Mouse (Mus musculus) lung, embryonic 14.5 days (tissue): Measurements from ENCODE around the gene Ehd1. TPM values are rescaled to one million over a fixed set of nuclear protein-coding genes. Genes with fewer than 3 reads are reported as not detected.

Experiments used
- ATAC-seq: fragments of 200-750 bp; cut with Nextera tagmentation; 2 replicates; pipeline ENCODE4 v1.8.0; 2017; ENCODE audit warnings: mild to moderate bottlenecking, moderate TSS enrichment, moderate library complexity; ENCODE audit not compliant: insufficient read depth
- DNase-seq: peaks from one replicate; pipeline ENCODE4 v3.0.0-alpha.2; 2015
- H3K27ac ChIP-seq: fragments of 300-500 bp; sonication (generic); 2 replicates; pipeline ENCODE4 v1.5.1; 2014; ENCODE audit warnings: low read depth, mild to moderate bottlenecking, moderate library complexity
- H3K27me3 ChIP-seq: fragments of 300-500 bp; sonication (generic); 2 replicates; pipeline ENCODE4 v1.6.1; 2014; ENCODE audit warnings: low read length, control low read depth; ENCODE audit not compliant: insufficient read depth
- H3K36me3 ChIP-seq: fragments of 300-500 bp; sonication (generic); 2 replicates; pipeline ENCODE4 v1.6.1; 2014; ENCODE audit warnings: control low read depth; ENCODE audit not compliant: insufficient read depth
- H3K4me1 ChIP-seq: fragments of 300-500 bp; sonication (generic); 2 replicates; pipeline ENCODE4 v1.6.1; 2014; ENCODE audit warnings: antibody characterized with exemption, control low read depth; ENCODE audit not compliant: insufficient read depth
- H3K4me2 ChIP-seq: fragments of 300-500 bp; sonication (generic); 2 replicates; pipeline ENCODE4 v1.6.1; 2014; ENCODE audit warnings: mild to moderate bottlenecking
- H3K4me3 ChIP-seq: fragments of 300-500 bp; sonication (generic); 2 replicates; pipeline ENCODE4 v1.5.1; 2014; ENCODE audit warnings: low read depth, low read length
- H3K9ac ChIP-seq: fragments of 300-500 bp; sonication (generic); 2 replicates; pipeline ENCODE4 v1.6.1; 2014
- H3K9me3 ChIP-seq: fragments of 300-500 bp; sonication (generic); 2 replicates; pipeline ENCODE4 v1.6.1; 2016; ENCODE audit warnings: low read depth, low read length, control low read depth
- CTCF ChIP-seq: IDR thresholded peaks from 2 replicates; pipeline ENCODE4 v1.5.1; 2016; ENCODE audit warnings: antibody characterized with exemption, low read depth
- WGBS: fragments of 180-500 bp; shearing (Covaris S2); extraction: QIAGEN DNeasy Blood & Tissue Kit; methylation state at CpG from one replicate; pipeline ENCODE4 v1.1.7; 2014; 5-methylcytosine and 5-hydroxymethylcytosine counted together
- polyA plus RNA-seq: library from polyadenylated mRNA; unstranded; fragments of >200 nt; fragmentation: Nextera tagmentation; extraction: Ambion mirVana; gene quantifications from 2 replicates; pipeline ENCODE4 v1.2.1, GENCODE M21; 2014

Ehd1 gene
- polyA plus RNA-seq, 1 experiment from 2014 or later, result 50.3 TPM

DNA sequence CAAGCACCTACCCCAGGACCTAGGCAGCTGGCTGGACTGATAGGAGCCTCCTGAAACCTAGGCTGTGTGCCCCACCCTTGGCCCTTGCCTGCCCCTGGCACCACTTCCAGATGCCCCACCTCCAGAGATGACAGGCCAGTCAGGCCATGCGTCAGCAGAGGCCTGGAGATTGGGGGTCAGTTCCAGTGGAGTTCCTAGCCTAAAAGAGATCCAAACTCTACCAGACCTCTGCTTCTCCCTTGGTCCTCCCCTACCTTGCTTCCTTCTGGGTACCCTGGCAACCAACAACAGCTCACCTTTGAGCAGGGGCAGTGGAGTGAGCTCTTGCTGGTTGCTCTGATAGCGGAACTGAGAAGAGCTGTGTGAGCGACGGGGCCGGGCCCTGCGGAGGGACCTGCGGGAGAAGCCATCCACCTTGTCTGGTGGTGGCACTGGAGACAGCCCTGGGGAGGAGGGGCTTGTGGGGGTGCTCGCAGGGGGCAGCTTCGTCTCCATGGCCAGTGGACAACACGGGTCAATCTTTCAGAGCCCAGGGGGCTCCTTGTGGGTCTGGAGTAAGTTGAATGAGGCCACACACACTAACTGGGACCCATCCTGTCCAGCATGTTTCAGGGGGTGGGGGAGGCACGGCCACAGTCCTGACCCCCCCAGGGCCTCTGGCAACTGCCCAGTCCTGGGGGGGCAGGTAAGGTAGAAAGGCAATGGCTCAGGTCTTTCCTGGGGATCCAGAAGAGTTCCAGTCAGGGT, 42.0 kb upstream of the Ehd1 start:
- Histone ChIP-seq H3K4me1 (peaks cover 8% of the 10 kb centered on the region; the same call in 1 of the 2 replicates), H3K4me2 (peak overlapping the region; percentile 67), H3K27ac (no peak overlapping the region), H3K36me3 (peaks cover 25% of the 10 kb centered on the region; the same call in 1 of the 2 replicates), H3K4me3 (peak overlapping the region; percentile 66), H3K27me3 (no peaks in the 10 kb centered on the region), H3K9me3 (no peaks in the 10 kb centered on the region), H3K9ac (peak overlapping the region; percentile 60)
- DNase-seq (no peak), ATAC-seq (no peak)
- TF ChIP-seq CTCF, result no peak
- 61% methylated on average over 11 of the region's 11 CpGs for WGBS

GRCm38 (mm10) chr19:6235084-6236052, 41.2 kb upstream of the Ehd1 start, which contains the start of gene Ppp2r5b:
Ppp2r5b (minus strand) TSS chr19:6235872.
- H3K4me3 ChIP-seq, result peak within 1 kb of the TSS; percentile 66
- H3K27ac ChIP-seq, result peak within 1 kb of the TSS; percentile 90
- no peaks in the 10 kb centered on the region for H3K9me3 ChIP-seq
- DNase-seq, result peak; percentile 96
- H3K4me1 ChIP-seq, result peaks cover 8% of the 10 kb centered on the region; the same call in 1 of the 2 replicates
- H3K4me2 ChIP-seq, result peak within 1 kb of the TSS; percentile 67
- peak; percentile 94 for ATAC-seq
- peaks cover 17% of the 10 kb centered on the region; the same call in 1 of the 2 replicates for H3K36me3 ChIP-seq
- peak; percentile 59 for TF ChIP-seq CTCF
- H3K9ac ChIP-seq, result peak within 1 kb of the TSS; percentile 60
- WGBS, result 3% methylated on average over 48 of the region's 48 CpGs
- no peaks in the 10 kb centered on the region for H3K27me3 ChIP-seq

DNA sequence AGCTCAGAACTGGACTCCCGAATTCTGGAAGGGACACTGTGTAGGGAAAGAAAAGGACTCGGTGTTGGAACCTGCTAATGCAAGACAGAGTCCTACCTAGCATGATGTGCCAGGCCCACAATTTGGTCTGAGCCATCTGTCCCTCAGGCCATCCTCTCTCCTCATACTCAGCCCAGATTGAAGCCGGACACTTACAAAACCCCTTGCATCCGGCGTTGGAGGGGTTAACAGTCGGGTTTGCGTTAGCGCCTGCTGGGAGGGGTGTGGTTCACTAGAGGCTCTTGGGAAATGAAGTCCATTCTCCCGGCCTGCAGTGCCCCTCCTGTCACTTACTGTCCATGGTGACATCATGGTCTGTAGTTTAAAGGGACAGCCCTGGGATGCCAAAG, 40.5 kb upstream of the Ehd1 start:
- peak overlapping the region; percentile 90 for H3K27ac ChIP-seq
- ATAC-seq (peak; percentile 90), DNase-seq (peak; percentile 96)
- peak overlapping the region; percentile 67 for H3K4me2 ChIP-seq
- 0% methylated on average over 9 of the region's 9 CpGs for WGBS
- peak overlapping the region; percentile 66 for H3K4me3 ChIP-seq
- peaks cover 10% of the 10 kb centered on the region; the same call in 1 of the 2 replicates for H3K4me1 ChIP-seq
- peak overlapping the region; percentile 60 for H3K9ac ChIP-seq
- H3K9me3 ChIP-seq, result no peaks in the 10 kb centered on the region
- H3K36me3 ChIP-seq, result peaks cover 13% of the 10 kb centered on the region; the same call in 1 of the 2 replicates
- no peaks in the 10 kb centered on the region for H3K27me3 ChIP-seq
- no peak for TF ChIP-seq CTCF

DNA sequence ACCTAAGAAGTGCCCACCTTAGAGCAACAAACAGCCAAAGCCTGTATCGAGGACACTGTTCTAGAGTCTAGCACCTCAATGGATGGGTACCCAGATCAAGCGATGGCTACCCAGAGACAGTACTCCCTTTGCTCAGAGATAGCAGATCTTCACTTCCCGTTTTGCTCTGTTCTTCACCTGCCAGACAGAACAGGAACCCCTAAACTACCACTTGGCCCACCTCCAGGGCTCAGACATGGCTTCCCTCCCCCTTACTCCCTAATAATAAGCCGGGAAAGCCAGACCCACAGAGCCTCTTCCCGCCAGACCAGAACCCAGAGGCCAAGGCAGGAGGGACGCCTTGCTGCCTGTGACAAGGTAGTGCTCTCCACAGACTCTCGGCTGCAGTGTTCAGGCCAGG, 39.7 kb upstream of the Ehd1 start:
- H3K9me3 ChIP-seq, result no peaks in the 10 kb centered on the region
- H3K9ac ChIP-seq, result no peak overlapping the region
- no peak for TF ChIP-seq CTCF
- peaks cover 10% of the 10 kb centered on the region; the same call in 1 of the 2 replicates for H3K4me1 ChIP-seq
- DNase-seq (no peak), ATAC-seq (no peak)
- WGBS, result 69% methylated on average over 7 of the region's 7 CpGs
- H3K36me3 ChIP-seq, result peaks cover 9% of the 10 kb centered on the region; the same call in 1 of the 2 replicates
- no peak overlapping the region for H3K27ac ChIP-seq
- H3K27me3 ChIP-seq, result no peaks in the 10 kb centered on the region
- H3K4me3 ChIP-seq, result no peak overlapping the region
- H3K4me2 ChIP-seq, result no peak overlapping the region

- Histone ChIP-seq H3K4me1 (peaks cover 16% of the 10 kb centered on the region), H3K36me3 (0 out of 2 replicates have a peak, but pooled peaks cover 4% of the 10 kb centered on the region), H3K4me2 (no peak overlapping the region), H3K9me3 (no peaks in the 10 kb centered on the region), H3K27me3 (no peaks in the 10 kb centered on the region), H3K9ac (no peak overlapping the region), H3K4me3 (no peak overlapping the region), H3K27ac (no peak overlapping the region)
- ATAC-seq (no peak), DNase-seq (no peak)
- no peak for TF ChIP-seq CTCF
These were observed 37.8 kb upstream of the Ehd1 start for GRCm38 (mm10) chr19:6238740-6239139.

DNA sequence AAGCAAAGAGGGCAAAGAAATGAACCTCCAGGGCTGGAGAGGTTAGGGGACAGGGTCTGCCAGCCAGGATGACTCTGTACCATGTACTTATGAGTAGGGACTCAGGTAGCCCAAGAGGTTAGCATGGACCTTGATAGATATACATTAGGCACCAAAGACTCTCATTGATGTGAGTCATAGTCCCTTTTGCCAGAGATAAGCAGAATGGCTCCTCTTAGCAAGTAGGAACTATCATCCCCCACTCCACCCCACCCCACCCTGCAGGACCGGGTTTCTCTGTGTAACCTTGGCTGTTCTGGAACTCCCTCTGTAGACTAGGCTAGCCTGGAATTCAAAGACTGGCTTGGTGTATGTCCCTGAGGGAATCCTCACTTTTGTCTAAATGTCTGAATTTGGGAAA, 36.4 kb upstream of the Ehd1 start:
- WGBS, result 33% methylated on average over 1 of the region's 1 CpGs
- Histone ChIP-seq H3K4me2 (no peak overlapping the region), H3K36me3 (0 out of 2 replicates have a peak, but pooled peaks cover 13% of the 10 kb centered on the region), H3K27me3 (no peaks in the 10 kb centered on the region), H3K4me1 (peaks cover 13% of the 10 kb centered on the region), H3K27ac (no peak overlapping the region), H3K9ac (no peak overlapping the region), H3K9me3 (no peaks in the 10 kb centered on the region), H3K4me3 (no peak overlapping the region)
- no peak for DNase-seq
- no peak for ATAC-seq
- TF ChIP-seq CTCF, result no peak
